Mouse (Mus musculus) heart, embryonic 12.5 days (tissue): ENCODE results near the gene Cemip2. TPM values are rescaled to one million over a fixed set of nuclear protein-coding genes. Genes with fewer than 3 reads are reported as not detected.

Source experiments
- ATAC-seq: fragments of 200-750 bp; cut with Nextera tagmentation; 2 replicates; pipeline ENCODE4 v1.8.0; 2017; ENCODE audit warnings: moderate TSS enrichment, moderate library complexity; ENCODE audit not compliant: insufficient number of reproducible peaks, low FRiP score
- H3K27ac ChIP-seq: fragments of 300-500 bp; sonication (generic); 2 replicates; pipeline ENCODE4 v1.5.1; 2016; ENCODE audit warnings: mild to moderate bottlenecking, moderate library complexity; ENCODE audit not compliant: poor library complexity, severe bottlenecking
- H3K27me3 ChIP-seq: fragments of 300-500 bp; sonication (generic); replicated peaks from 2 replicates; pipeline ENCODE4 v1.6.1; 2016; ENCODE audit warnings: mild to moderate bottlenecking, moderate library complexity
- H3K36me3 ChIP-seq: fragments of 300-500 bp; sonication (generic); 2 replicates; pipeline ENCODE4 v1.6.1; 2016; ENCODE audit warnings: mild to moderate bottlenecking, moderate library complexity
- H3K4me1 ChIP-seq: fragments of 300-500 bp; sonication (generic); replicated peaks from 2 replicates; pipeline ENCODE4 v1.6.1; 2016; ENCODE audit warnings: mild to moderate bottlenecking
- H3K4me2 ChIP-seq: fragments of 300-500 bp; sonication (generic); 2 replicates; pipeline ENCODE4 v1.6.1; 2016; ENCODE audit warnings: mild to moderate bottlenecking, moderate library complexity
- H3K4me3 ChIP-seq: fragments of 300-500 bp; sonication (generic); 2 replicates; pipeline ENCODE4 v1.5.1; 2016; ENCODE audit warnings: mild to moderate bottlenecking
- H3K9ac ChIP-seq: fragments of 300-500 bp; sonication (generic); 2 replicates; pipeline ENCODE4 v1.6.1; 2016; ENCODE audit warnings: mild to moderate bottlenecking, moderate library complexity
- H3K9me3 ChIP-seq: fragments of 300-500 bp; sonication (generic); replicated peaks from 2 replicates; pipeline ENCODE4 v1.6.1; 2016; ENCODE audit warnings: mild to moderate bottlenecking, moderate library complexity
- WGBS: fragments of 180-500 bp; shearing (Covaris S2); methylation state at CpG from one replicate; pipeline ENCODE4 v1.1.7; 2016; 5-methylcytosine and 5-hydroxymethylcytosine counted together
- polyA plus RNA-seq: library from polyadenylated mRNA; unstranded; fragments of >200 nt; fragmentation: Nextera tagmentation; extraction: Ambion mirVana; gene quantifications from 2 replicates; pipeline ENCODE4 v1.2.1, GENCODE M21; 2016

The Cemip2 gene
- polyA plus RNA-seq, result 116 and 122 TPM in 2 replicates

- Histone ChIP-seq H3K4me3 (peak within 1 kb of the TSS; percentile 84), H3K4me1 (peaks cover 54% of the 10 kb centered on the region), H3K27me3 (no peaks in the 10 kb centered on the region), H3K27ac (peak within 1 kb of the TSS; percentile 91), H3K9me3 (no peaks in the 10 kb centered on the region), H3K9ac (peak within 1 kb of the TSS; percentile 89), H3K36me3 (no peaks in the 10 kb centered on the region), H3K4me2 (peak within 1 kb of the TSS; percentile 79)
- peak; percentile 95 for ATAC-seq
- under 1% methylated on average over 70 of the region's 75 CpGs for WGBS
These were observed at the start of gene Cemip2 for GRCm38 (mm10) chr19:21778147-21778917. Gene Cemip2, plus strand, starts transcription at chr19:21778342.

GRCm38 (mm10) chr19:21728342-21728741, 49.8 kb upstream of the Cemip2 start:
- no peak overlapping the region for H3K27ac ChIP-seq
- H3K4me2 ChIP-seq, result no peak overlapping the region
- ATAC-seq, result no peak

DNA sequence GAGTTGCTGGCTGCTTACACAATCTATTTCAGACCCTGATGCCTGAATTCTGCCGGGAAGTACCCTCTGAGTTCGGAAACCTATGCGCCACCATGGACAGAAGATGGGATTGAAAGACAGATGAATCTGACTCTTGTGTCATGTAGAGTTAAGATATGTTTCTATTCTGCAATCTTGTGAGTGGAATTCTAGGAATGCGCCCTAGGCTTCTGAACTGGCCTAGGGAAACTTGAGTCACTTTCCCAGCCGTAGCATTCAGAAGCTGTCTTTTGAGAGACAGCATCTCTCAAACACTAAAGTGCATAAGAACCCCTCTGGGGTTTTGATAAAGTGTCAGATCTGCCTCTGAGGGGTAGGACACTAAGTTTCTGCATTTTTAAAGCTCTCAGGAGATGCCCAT, 46.3 kb upstream of the Cemip2 start:
- H3K36me3 ChIP-seq, result no peaks in the 10 kb centered on the region
- H3K4me2 ChIP-seq, result no peak overlapping the region
- H3K9ac ChIP-seq, result no peak overlapping the region
- WGBS, result 61% methylated on average over 5 of the region's 5 CpGs
- no peaks in the 10 kb centered on the region for H3K9me3 ChIP-seq
- no peak overlapping the region for H3K27ac ChIP-seq
- H3K4me1 ChIP-seq, result 0 out of 2 replicates have a peak, but pooled peaks cover 6% of the 10 kb centered on the region
- no peak for ATAC-seq
- H3K27me3 ChIP-seq, result no peaks in the 10 kb centered on the region
- no peak overlapping the region for H3K4me3 ChIP-seq

More at GRCm38 (mm10) chr19:21728342-21728741, 49.8 kb upstream of the Cemip2 start:
- H3K27me3 ChIP-seq, result no peaks in the 10 kb centered on the region
- H3K4me3 ChIP-seq, result no peak overlapping the region
- H3K9ac ChIP-seq, result no peak overlapping the region
- no peaks in the 10 kb centered on the region for H3K9me3 ChIP-seq
- 89% methylated on average over 6 of the region's 6 CpGs for WGBS
- no peaks in the 10 kb centered on the region for H3K36me3 ChIP-seq
- 0 out of 2 replicates have a peak, but pooled peaks cover 6% of the 10 kb centered on the region for H3K4me1 ChIP-seq

DNA sequence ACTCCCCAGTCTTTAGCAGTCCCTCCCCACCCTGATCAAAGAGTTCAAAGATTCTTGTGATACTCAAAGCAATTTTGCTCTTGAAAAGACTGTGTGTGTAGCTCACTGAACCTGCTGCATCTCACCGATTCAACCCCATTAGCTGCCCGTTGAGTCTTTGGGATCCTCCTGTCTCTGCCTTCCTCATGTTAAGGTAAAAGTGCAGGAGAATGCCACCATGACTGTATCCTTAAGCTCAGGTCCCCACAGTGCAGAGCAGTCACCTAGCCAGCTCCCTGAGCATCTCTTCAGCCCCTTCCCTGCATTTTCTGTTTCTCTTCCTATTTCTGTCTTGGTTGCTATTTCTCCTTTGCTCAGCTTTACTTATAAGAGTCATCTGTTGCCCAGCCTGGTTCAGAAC, 45.0 kb upstream of the Cemip2 start:
- Histone ChIP-seq H3K36me3 (no peaks in the 10 kb centered on the region), H3K27ac (no peak overlapping the region), H3K9ac (no peak overlapping the region), H3K4me1 (0 out of 2 replicates have a peak, but pooled peaks cover 10% of the 10 kb centered on the region), H3K4me3 (no peak overlapping the region), H3K27me3 (no peaks in the 10 kb centered on the region), H3K4me2 (no peak overlapping the region), H3K9me3 (no peaks in the 10 kb centered on the region)
- no peak for ATAC-seq
- 87% methylated on average over 2 of the region's 2 CpGs for WGBS

- Histone ChIP-seq H3K4me3 (no peak overlapping the region), H3K4me2 (no peak overlapping the region), H3K9ac (no peak overlapping the region), H3K9me3 (no peaks in the 10 kb centered on the region), H3K36me3 (no peaks in the 10 kb centered on the region), H3K27ac (no peak overlapping the region), H3K4me1 (0 out of 2 replicates have a peak, but pooled peaks cover 10% of the 10 kb centered on the region), H3K27me3 (no peaks in the 10 kb centered on the region)
- no peak for ATAC-seq
- WGBS, result 34% methylated on average over 5 of the region's 5 CpGs
These were observed 44.0 kb upstream of the Cemip2 start for GRCm38 (mm10) chr19:21734112-21734511.

DNA sequence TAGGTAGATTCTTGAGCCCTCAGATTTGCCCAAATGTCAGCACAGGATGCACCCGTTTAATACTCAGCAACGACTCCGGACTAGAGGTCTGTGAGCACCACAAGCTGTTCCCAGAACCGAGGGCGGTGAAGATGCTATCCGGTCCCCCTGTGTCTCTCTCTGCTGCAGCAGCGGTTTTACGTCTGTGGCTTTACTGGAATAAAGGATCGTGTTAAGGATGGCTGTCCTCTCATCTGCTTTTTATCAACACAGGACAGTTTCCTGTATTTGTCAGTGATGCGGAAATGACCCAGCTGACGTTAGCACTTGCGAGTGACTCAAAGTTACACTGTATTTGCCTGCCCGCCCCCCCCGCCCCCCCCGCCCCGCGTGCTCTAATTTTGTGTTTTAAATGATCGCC, 40.7 kb upstream of the Cemip2 start:
- Histone ChIP-seq H3K4me2 (peak overlapping the region; percentile 47), H3K36me3 (no peaks in the 10 kb centered on the region), H3K27me3 (no peaks in the 10 kb centered on the region), H3K4me3 (no peak overlapping the region), H3K9ac (no peak overlapping the region), H3K9me3 (no peaks in the 10 kb centered on the region), H3K27ac (peak overlapping the region; percentile 73), H3K4me1 (0 out of 2 replicates have a peak, but pooled peaks cover 4% of the 10 kb centered on the region)
- 28% methylated on average over 18 of the region's 18 CpGs for WGBS
- ATAC-seq, result peak; percentile 73

GRCm38 (mm10) chr19:21737881-21738590, 40.1 kb upstream of the Cemip2 start:
- Histone ChIP-seq H3K4me1 (0 out of 2 replicates have a peak, but pooled peaks cover 4% of the 10 kb centered on the region), H3K9me3 (no peaks in the 10 kb centered on the region), H3K36me3 (no peaks in the 10 kb centered on the region), H3K4me2 (peak overlapping the region; percentile 47), H3K9ac (no peak overlapping the region), H3K27me3 (no peaks in the 10 kb centered on the region), H3K27ac (peak overlapping the region; percentile 68), H3K4me3 (no peak overlapping the region)
- 43% methylated on average over 17 of the region's 17 CpGs for WGBS
- peak; percentile 64; the same call in 1 of the 2 replicates for ATAC-seq

GRCm38 (mm10) chr19:21738591-21739280, 39.4 kb upstream of the Cemip2 start:
- Histone ChIP-seq H3K4me3 (no peak overlapping the region), H3K4me2 (no peak overlapping the region), H3K27me3 (no peaks in the 10 kb centered on the region), H3K9ac (no peak overlapping the region), H3K4me1 (0 out of 2 replicates have a peak, but pooled peaks cover 4% of the 10 kb centered on the region), H3K27ac (peak overlapping the region; percentile 68), H3K9me3 (no peaks in the 10 kb centered on the region), H3K36me3 (no peaks in the 10 kb centered on the region)
- no peak for ATAC-seq
- 85% methylated on average over 18 of the region's 18 CpGs for WGBS

DNA sequence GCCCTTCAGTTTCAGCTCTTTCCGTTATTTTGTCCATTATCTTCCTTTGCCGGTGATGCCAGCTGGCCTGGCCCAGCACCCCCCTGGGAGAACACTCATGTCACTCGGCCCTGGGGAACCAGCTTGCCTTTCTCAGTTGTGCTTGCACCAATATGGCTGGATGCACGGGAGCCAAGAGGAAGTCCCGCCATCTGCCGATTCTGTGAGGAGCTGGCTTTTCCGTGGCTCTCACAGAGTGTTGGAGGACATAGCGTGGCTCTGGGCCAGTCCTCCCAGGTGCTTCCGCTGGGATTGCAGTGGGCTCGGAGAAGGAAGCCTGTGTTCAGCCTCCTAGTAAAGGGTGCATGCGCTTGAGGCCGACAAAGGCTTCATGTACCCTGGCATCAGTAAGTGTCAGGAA, 36.0 kb upstream of the Cemip2 start:
- WGBS, result 83% methylated on average over 12 of the region's 12 CpGs
- ATAC-seq, result no peak
- Histone ChIP-seq H3K4me1 (0 out of 2 replicates have a peak, but pooled peaks cover 2% of the 10 kb centered on the region), H3K9me3 (no peaks in the 10 kb centered on the region), H3K27me3 (no peaks in the 10 kb centered on the region), H3K4me2 (no peak overlapping the region), H3K4me3 (no peak overlapping the region), H3K9ac (no peak overlapping the region), H3K36me3 (no peaks in the 10 kb centered on the region), H3K27ac (no peak overlapping the region)

DNA sequence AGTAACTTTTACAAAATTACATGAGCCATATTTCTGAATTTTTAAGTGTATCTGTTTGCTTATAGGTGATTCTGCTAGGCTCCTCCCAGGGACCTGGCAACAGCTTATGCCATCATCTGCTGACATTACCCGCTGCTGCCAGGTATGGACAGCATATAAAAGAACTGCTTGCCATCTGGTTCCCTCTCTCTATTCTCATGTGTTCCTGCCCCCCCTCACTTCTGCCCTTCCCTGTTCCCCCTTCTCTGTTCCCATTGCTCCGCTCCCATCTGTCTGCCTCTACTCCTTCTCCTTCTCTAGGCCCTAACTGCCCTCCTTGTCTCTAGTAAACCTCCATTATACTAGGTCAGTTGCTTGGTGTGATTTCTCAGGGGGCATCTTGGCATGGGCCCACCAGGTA, 32.6 kb upstream of the Cemip2 start:
- Histone ChIP-seq H3K27ac (no peak overlapping the region), H3K4me3 (no peak overlapping the region), H3K4me2 (no peak overlapping the region), H3K9me3 (no peaks in the 10 kb centered on the region), H3K27me3 (no peaks in the 10 kb centered on the region), H3K36me3 (no peaks in the 10 kb centered on the region), H3K9ac (no peak overlapping the region), H3K4me1 (no peaks in the 10 kb centered on the region)
- ATAC-seq, result no peak
- 90% methylated on average over 2 of the region's 2 CpGs for WGBS

GRCm38 (mm10) chr19:21747356-21747755, 30.8 kb upstream of the Cemip2 start:
- H3K4me3 ChIP-seq, result no peak overlapping the region
- no peak overlapping the region for H3K27ac ChIP-seq
- no peak overlapping the region for H3K9ac ChIP-seq
- no peak for ATAC-seq
- no peaks in the 10 kb centered on the region for H3K27me3 ChIP-seq
- no peaks in the 10 kb centered on the region for H3K36me3 ChIP-seq
- no peaks in the 10 kb centered on the region for H3K4me1 ChIP-seq
- 19% methylated on average over 4 of the region's 4 CpGs for WGBS
- H3K9me3 ChIP-seq, result no peaks in the 10 kb centered on the region
- no peak overlapping the region for H3K4me2 ChIP-seq
